In the genomic region with DNA sequence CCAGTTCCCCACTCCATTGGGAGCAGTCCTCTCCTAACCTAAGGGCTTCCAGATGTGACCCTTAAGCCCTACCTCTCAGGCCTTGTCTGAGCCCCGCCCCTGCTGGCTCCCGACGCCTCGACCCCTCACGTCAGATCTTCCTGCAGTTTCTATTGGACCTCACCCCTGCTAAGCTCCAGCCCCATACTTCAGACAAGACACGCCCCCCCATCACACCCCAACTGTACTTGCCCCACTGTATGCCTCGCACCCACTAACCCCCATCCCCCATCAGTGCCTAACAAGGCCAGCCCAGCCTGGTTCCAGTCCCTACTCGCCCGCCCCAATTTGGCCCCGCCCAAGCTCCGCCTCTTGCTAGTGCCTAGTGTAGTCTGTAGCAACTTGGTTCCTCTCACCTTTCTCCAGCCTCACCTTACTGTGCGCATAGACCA, we compare ENCODE assay signal across 8 mouse cellular contexts. TPM values are rescaled to one million over a fixed set of nuclear protein-coding genes. Genes with fewer than 3 reads are reported as not detected.
DNase-seq lines count a peak whose midpoint lies in the region; ATAC-seq and TF ChIP-seq lines count a peak whose summit lies in the region.

No protein-coding gene starts in this region.

- in situ Hi-C loops in ES-E14 (cut with MboI; ENCODE audit: low sequenced_read_pairs in 2 of 2, unreplicated experiment in 2 of 2), result no loop called here

- H3K9me3 ChIP-seq in ES-E14 (ENCODE audit: control insufficient read depth, insufficient read depth, low read depth, low read length), result no peaks in the 10 kb centered on the region
- H3K9me3 ChIP-seq in stomach, embryonic 14.5 days (ENCODE audit: control insufficient read depth, low read depth, low read length), result no peaks in the 10 kb centered on the region

- peak overlapping the region; percentile 61 for H3K4me2 ChIP-seq in stomach, embryonic 14.5 days (replicated peaks; ENCODE audit: low read depth, low read length)

- under 1% methylated on average over 12 of the region's 12 CpGs for WGBS in stomach, embryonic 14.5 days

- intact Hi-C loops in heart, postnatal 14 days (cut with DNase I), result no loop called here

- peaks cover 1 to 5% of the 10 kb centered on the region in 2 experiments; a peak in 1 of 4 replicates for H3K4me1 ChIP-seq in ES-E14 (ENCODE audit: control insufficient read depth in 2 of 2, insufficient read depth in 2 of 2, low read length in 2 of 2, poor library complexity in 1 of 2)
- H3K4me1 ChIP-seq in stomach, embryonic 14.5 days (ENCODE audit: control insufficient read depth, insufficient read depth, low read length), result no peaks in the 10 kb centered on the region

- H3K9ac ChIP-seq in ES-E14 (ENCODE audit: insufficient read depth, low read depth, low read length, poor library complexity, severe bottlenecking), result no peak overlapping the region
- H3K9ac ChIP-seq in stomach, embryonic 14.5 days (replicated peaks; ENCODE audit: low read depth, low read length), result no peak overlapping the region

- no peak overlapping the region for H3K27ac ChIP-seq in ES-E14 (ENCODE audit: insufficient read depth, low read depth, low read length, poor library complexity, severe bottlenecking)
- H3K27ac ChIP-seq in stomach, embryonic 14.5 days (ENCODE audit: low read length), result no peak overlapping the region

- H3K36me3 ChIP-seq in ES-E14 (ENCODE audit: control insufficient read depth, insufficient read depth, low read length, poor library complexity, severe bottlenecking), result no peaks in the 10 kb centered on the region
- H3K36me3 ChIP-seq in stomach, embryonic 14.5 days (ENCODE audit: control insufficient read depth, insufficient read depth, low read length), result no peaks in the 10 kb centered on the region

- peak; percentile 70 for DNase-seq in CD4-positive, CD25-positive, alpha-beta regulatory T cell, adult 2 months (ENCODE audit: low read depth, low spot score)
- DNase-seq in ES-E14 (ENCODE audit: low read depth, low spot score), result peak; percentile 73
- DNase-seq in embryo, embryonic 11.5 days (ENCODE audit: low read depth, low spot score), result peak; percentile 55
- DNase-seq in heart, postnatal 14 days, result peak; percentile 26 to 51
- DNase-seq in kidney, postnatal 36 days, result peak; percentile 58 to 83
- DNase-seq in left cerebral cortex, adult 18-20 months (ENCODE audit: low spot score in 2 of 2), result no peak

- ATAC-seq in megakaryocyte progenitor cell, adult 5-6 weeks (replicated peaks; ENCODE audit: poor library complexity), result peak; percentile 63
- ATAC-seq in stomach, embryonic 14.5 days (ENCODE audit: insufficient number of reproducible peaks, insufficient read depth, low FRiP score, low read depth), result peak; percentile 82

- H3K4me3 ChIP-seq in ES-E14 (ENCODE audit: insufficient read depth in 1 of 2, low read depth in 1 of 2, low read length in 2 of 2, poor library complexity in 1 of 2, severe bottlenecking in 1 of 2), result peak overlapping the region; percentile 5 to 42; a peak in 3 of 4 replicates
- peak overlapping the region; percentile 26 for H3K4me3 ChIP-seq in stomach, embryonic 14.5 days (ENCODE audit: low read depth, low read length)

- H3K27me3 ChIP-seq in stomach, embryonic 14.5 days (ENCODE audit: control insufficient read depth, insufficient read depth, low read length), result no peaks in the 10 kb centered on the region

TF ChIP-seq in ES-E14, 5 proteins besides CTCF, POLR2A, EP300 and RAD21:
- no peak for TF ChIP-seq ZNF384 (IDR thresholded peaks at IDR 0.05; ENCODE audit: low read depth, low read length)
- TF ChIP-seq HCFC1 (IDR thresholded peaks at IDR 0.05; ENCODE audit: borderline replicate concordance, insufficient read depth, low read length), result no peak
- TF ChIP-seq CHD2 (IDR thresholded peaks at IDR 0.05; ENCODE audit: low read depth, low read length), result no peak
- no peak for TF ChIP-seq ZC3H11A (IDR thresholded peaks at IDR 0.05; ENCODE audit: borderline replicate concordance, low read depth, low read length)
- no peak for TF ChIP-seq MAFK (IDR thresholded peaks at IDR 0.05; ENCODE audit: insufficient read depth, low read depth, low read length)

RNA-seq across cellular contexts. Expression of a gene that starts 32.3 kb away (rescaled TPM):
- 0.45 and 0.74 TPM in 2 replicates for total RNA-seq in ES-E14 (2012; rRNA removed)
- 1 to 10 TPM; 2.8 to 4.0 TPM for total RNA-seq in heart, postnatal 14 days (2021)
- total RNA-seq in megakaryocyte progenitor cell, adult 5-6 weeks (2015), result not detected in 2 replicates
- not detected in 2 replicates for total RNA-seq in megakaryocyte progenitor cell, adult 5-6 weeks (2017)
- 2.1 and 2.5 TPM in 2 replicates for polyA plus RNA-seq in stomach, embryonic 14.5 days (2014; fragmentation: Nextera tagmentation; extraction: Ambion mirVana)
- total RNA-seq in left cerebral cortex, adult 18-20 months (2021), result 1 to 10 TPM; 9.1 TPM

RNA-seq across cellular contexts. Expression of a gene that starts 49.8 kb away (rescaled TPM):
- 2.7 and 3.7 TPM in 2 replicates for total RNA-seq in ES-E14 (2012; rRNA removed)
- total RNA-seq in heart, postnatal 14 days (2021), result 10 to 100 TPM; 57.5 to 61.8 TPM
- total RNA-seq in megakaryocyte progenitor cell, adult 5-6 weeks (2015), result 3.2 and 4.6 TPM in 2 replicates
- total RNA-seq in megakaryocyte progenitor cell, adult 5-6 weeks (2017), result 5.6 and 7.5 TPM in 2 replicates
- polyA plus RNA-seq in stomach, embryonic 14.5 days (2014; fragmentation: Nextera tagmentation; extraction: Ambion mirVana), result 1.4 and 1.9 TPM in 2 replicates
- total RNA-seq in left cerebral cortex, adult 18-20 months (2021), result 10 to 100 TPM; 13.1 to 16.5 TPM

Comparison
In these comparisons a context has a peak if more than half of its experiments do, and no peak if none do; other contexts are left out.
1. DNase-seq: peak in CD4-positive, CD25-positive, alpha-beta regulatory T cell, adult 2 months (single experiment), ES-E14 (single experiment), embryo, embryonic 11.5 days (single experiment), heart, postnatal 14 days (2 of 2) and kidney, postnatal 36 days (2 of 2); none in left cerebral cortex, adult 18-20 months (0 of 2).